Mouse (Mus musculus) kidney, postnatal 0 days (tissue): ENCODE results near the gene Mzt1. TPM values are rescaled to one million over a fixed set of nuclear protein-coding genes. Genes with fewer than 3 reads are reported as not detected.

ENCODE experiments used
- ATAC-seq: fragments of 200-750 bp; cut with Nextera tagmentation; replicated peaks from 2 replicates; pipeline ENCODE4 v1.8.0; 2017; ENCODE audit warnings: low read depth, moderate number of reproducible peaks, moderate TSS enrichment, moderate library complexity; ENCODE audit not compliant: low FRiP score
- DNase-seq: peaks from one replicate; pipeline ENCODE4 v3.0.0-alpha.2; 2016; ENCODE audit warnings: low spot score
- H3K27ac ChIP-seq: fragments of 300-500 bp; sonication (generic); 2 replicates; pipeline ENCODE4 v1.5.1; 2014; ENCODE audit warnings: mild to moderate bottlenecking
- H3K27me3 ChIP-seq: fragments of 300-500 bp; sonication (generic); 2 replicates; pipeline ENCODE4 v1.6.1; 2014; ENCODE audit warnings: low read length, mixed read lengths; ENCODE audit not compliant: insufficient read depth
- H3K36me3 ChIP-seq: fragments of 300-500 bp; sonication (generic); 2 replicates; pipeline ENCODE4 v1.6.1; 2014; ENCODE audit warnings: low read length, mixed read lengths; ENCODE audit not compliant: insufficient read depth
- H3K4me1 ChIP-seq: fragments of 300-500 bp; sonication (generic); replicated peaks from 2 replicates; pipeline ENCODE4 v1.6.1; 2014; ENCODE audit warnings: antibody characterized with exemption, low read length, mixed read lengths; ENCODE audit not compliant: insufficient read depth
- H3K4me2 ChIP-seq: fragments of 300-500 bp; sonication (generic); 2 replicates; pipeline ENCODE4 v1.6.1; 2014; ENCODE audit warnings: mild to moderate bottlenecking, low read length, moderate library complexity, mixed read lengths
- H3K4me3 ChIP-seq: fragments of 300-500 bp; sonication (generic); replicated peaks from 2 replicates; pipeline ENCODE4 v1.5.1; 2014; ENCODE audit warnings: low read depth, low read length
- H3K9ac ChIP-seq: fragments of 300-500 bp; sonication (generic); 2 replicates; pipeline ENCODE4 v1.6.1; 2014; ENCODE audit warnings: low read depth, low read length
- H3K9me3 ChIP-seq: fragments of 300-500 bp; sonication (generic); replicated peaks from 2 replicates; pipeline ENCODE4 v1.6.1; 2016; ENCODE audit warnings: low read length, inconsistent platforms, mixed read lengths
- CTCF ChIP-seq: IDR thresholded peaks from 2 replicates; pipeline ENCODE4 v1.5.1; 2016; ENCODE audit warnings: antibody characterized with exemption, low read depth, mild to moderate bottlenecking, moderate library complexity
- WGBS: fragments of 180-500 bp; shearing (Covaris S2); extraction: QIAGEN DNeasy Blood & Tissue Kit; methylation state at CpG from one replicate; pipeline ENCODE4 v1.1.7; 2014; 5-methylcytosine and 5-hydroxymethylcytosine counted together
- polyA plus RNA-seq: library from polyadenylated mRNA; unstranded; fragments of >200 nt; fragmentation: Nextera tagmentation; extraction: Ambion mirVana; gene quantifications from 2 replicates; pipeline ENCODE4 v1.2.1, GENCODE M21; 2015

The Mzt1 gene
- polyA plus RNA-seq, 1 experiment from 2014 or later: 89.9 TPM

GRCm38 (mm10) chr14:99022346-99023086 lies 23.4 kb downstream of the Mzt1 start:
- peak; percentile 78 for DNase-seq
- Histone ChIP-seq H3K4me1 (no peaks in the 10 kb centered on the region; the same call in 1 of the 2 replicates), H3K27ac (no peak overlapping the region), H3K4me2 (peak overlapping the region; percentile 54), H3K27me3 (no peaks in the 10 kb centered on the region), H3K36me3 (no peaks in the 10 kb centered on the region), H3K9me3 (no peaks in the 10 kb centered on the region), H3K9ac (no peak overlapping the region), H3K4me3 (0 out of 2 replicates have a peak overlapping the region, but pooled peaks have one; percentile 13)
- WGBS: 39% methylated on average over 12 of the region's 12 CpGs
- peak; percentile 71 for TF ChIP-seq CTCF
- no peak for ATAC-seq

- TF ChIP-seq CTCF: no peak
These were observed 26.7 kb downstream of the Mzt1 start for GRCm38 (mm10) chr14:99019136-99019808.

GRCm38 (mm10) chr14:99018691-99019090 lies 27.2 kb downstream of the Mzt1 start:
- no peak for TF ChIP-seq CTCF
- ATAC-seq (no peak), DNase-seq (no peak)
- Histone ChIP-seq H3K4me3 (no peak overlapping the region), H3K36me3 (no peaks in the 10 kb centered on the region), H3K9me3 (no peaks in the 10 kb centered on the region), H3K4me1 (no peaks in the 10 kb centered on the region; the same call in 1 of the 2 replicates), H3K27ac (no peak overlapping the region), H3K9ac (no peak overlapping the region), H3K4me2 (0 out of 2 replicates have a peak overlapping the region, but pooled peaks have one; percentile 6), H3K27me3 (no peaks in the 10 kb centered on the region)
- WGBS: 53% methylated on average over 7 of the region's 7 CpGs

More at GRCm38 (mm10) chr14:99019136-99019808, 26.7 kb downstream of the Mzt1 start:
- DNase-seq (peak; percentile 55), ATAC-seq (no peak)
- H3K9ac ChIP-seq: no peak overlapping the region
- no peak overlapping the region for H3K27ac ChIP-seq
- no peaks in the 10 kb centered on the region for H3K36me3 ChIP-seq
- H3K9me3 ChIP-seq: no peaks in the 10 kb centered on the region
- H3K4me2 ChIP-seq: 0 out of 2 replicates have a peak overlapping the region, but pooled peaks have one; percentile 6
- no peaks in the 10 kb centered on the region; the same call in 1 of the 2 replicates for H3K4me1 ChIP-seq
- WGBS: 50% methylated on average over 10 of the region's 10 CpGs
- no peak overlapping the region for H3K4me3 ChIP-seq
- no peaks in the 10 kb centered on the region for H3K27me3 ChIP-seq

GRCm38 (mm10) chr14:99010920-99011313 lies 35.0 kb downstream of the Mzt1 start:
- TF ChIP-seq CTCF: no peak
- Histone ChIP-seq H3K27ac (no peak overlapping the region), H3K4me3 (no peak overlapping the region), H3K36me3 (no peaks in the 10 kb centered on the region), H3K27me3 (no peaks in the 10 kb centered on the region), H3K4me1 (no peaks in the 10 kb centered on the region), H3K9ac (no peak overlapping the region), H3K4me2 (0 out of 2 replicates have a peak overlapping the region, but pooled peaks have one; percentile 1), H3K9me3 (no peaks in the 10 kb centered on the region)
- ATAC-seq: no peak; the same call in 1 of the 2 replicates
- DNase-seq: no peak
- 22% methylated on average over 2 of the region's 2 CpGs for WGBS

GRCm38 (mm10) chr14:99010224-99010919 lies 35.6 kb downstream of the Mzt1 start:
- Histone ChIP-seq H3K9me3 (no peaks in the 10 kb centered on the region), H3K4me1 (no peaks in the 10 kb centered on the region), H3K27me3 (no peaks in the 10 kb centered on the region), H3K27ac (peak overlapping the region; percentile 37; the same call in 1 of the 2 replicates), H3K4me2 (0 out of 2 replicates have a peak overlapping the region, but pooled peaks have one; percentile 1), H3K9ac (no peak overlapping the region), H3K4me3 (no peak overlapping the region), H3K36me3 (no peaks in the 10 kb centered on the region)
- TF ChIP-seq CTCF: no peak
- DNase-seq (peak; percentile 34), ATAC-seq (no peak; the same call in 1 of the 2 replicates)
- 48% methylated on average over 8 of the region's 8 CpGs for WGBS

GRCm38 (mm10) chr14:98994218-98994617 lies 51.7 kb downstream of the Mzt1 start, which contains the start of gene Rpl36a-ps1:
Gene Rpl36a-ps1 (minus strand): TSS chr14:98994318.
- Histone ChIP-seq H3K4me1 (no peaks in the 10 kb centered on the region), H3K27ac (no peak within 1 kb of the TSS), H3K27me3 (no peaks in the 10 kb centered on the region), H3K4me3 (no peak within 1 kb of the TSS), H3K36me3 (no peaks in the 10 kb centered on the region), H3K9me3 (no peaks in the 10 kb centered on the region), H3K9ac (no peak within 1 kb of the TSS), H3K4me2 (no peak within 1 kb of the TSS)
- no peak for TF ChIP-seq CTCF
- DNase-seq (no peak), ATAC-seq (no peak)
- 96% methylated on average over 7 of the region's 7 CpGs for WGBS
